Mouse (Mus musculus): ENCODE measurements around the gene Egln3.

DNA sequence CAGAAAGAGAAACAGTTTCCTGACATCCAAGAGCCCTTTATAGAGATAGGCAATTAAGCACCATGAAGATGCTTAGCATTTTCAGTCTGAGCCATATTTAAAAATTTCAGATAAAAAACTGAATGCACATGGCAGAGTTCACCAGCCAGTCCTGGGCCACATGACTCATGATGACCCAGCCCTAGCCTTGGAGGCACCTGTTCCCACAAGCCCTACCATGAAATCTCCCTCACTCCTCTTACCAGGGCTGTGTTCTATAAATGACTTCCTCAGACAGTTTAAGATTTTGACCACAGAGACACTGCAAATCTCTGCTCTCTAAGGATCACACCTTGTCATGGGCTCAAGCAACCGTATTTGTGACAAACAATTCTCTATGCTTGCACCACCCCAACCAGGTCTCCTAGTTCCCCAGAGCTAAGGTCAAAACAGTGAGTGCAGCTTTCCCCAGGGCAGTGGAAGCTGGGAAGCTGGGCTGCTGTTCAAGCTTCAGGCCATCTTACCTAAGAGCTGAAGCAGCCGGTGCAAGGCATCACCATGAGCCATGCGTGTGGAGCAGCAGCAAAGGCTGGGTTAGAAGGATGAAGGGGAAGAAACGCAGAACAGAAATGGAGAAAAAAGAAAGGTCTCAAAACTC, 5.3 kb downstream of the Egln3 start:
- TF ChIP-seq GATA2 (IDR thresholded peaks at IDR 0.05; ENCODE audit: borderline replicate concordance, low read depth, low read length) (no peak), CTCF (IDR thresholded peaks at IDR 0.05; ENCODE audit: low read depth, low read length) (no peak)

All from G1E (cell line).